Mouse (Mus musculus) heart, embryonic 14.5 days (tissue): ENCODE results near the gene Npas3. TPM values are rescaled to one million over a fixed set of nuclear protein-coding genes. Genes with fewer than 3 reads are reported as not detected.
A peak's percentile ranks its signal among the peaks of the same experiment; 100 is the strongest.
"Not testable (repeated sequence)": the region's sequence is repeated elsewhere in the genome, so short reads cannot be mapped to it uniquely, and the experiment has no call there.

Experiments used
- ATAC-seq: fragments of 200-750 bp; cut with Nextera tagmentation; 2 replicates; pipeline ENCODE4 v1.8.0; 2017; ENCODE audit warnings: low read depth, moderate TSS enrichment; ENCODE audit not compliant: insufficient number of reproducible peaks, insufficient read depth, low FRiP score
- H3K27ac ChIP-seq, 2 experiments: fragments of 200-500 bp in 1 of 2; fragments of 300-500 bp in 1 of 2; sonication (generic) in 1 of 2; replicated peaks in 1 of 2; 2 replicates each; pipeline ENCODE4 v1.5.1; 2012 to 2014; ENCODE audit warnings: low read depth in 2 of 2, low read length in 2 of 2, control low read depth in 1 of 2, mild to moderate bottlenecking in 1 of 2, mixed read lengths in 1 of 2; ENCODE audit not compliant: control insufficient read depth in 1 of 2, insufficient read depth in 1 of 2
- H3K27me3 ChIP-seq: fragments of 300-500 bp; sonication (generic); 2 replicates; pipeline ENCODE4 v1.6.1; 2014; ENCODE audit warnings: mild to moderate bottlenecking, low read length, control low read depth; ENCODE audit not compliant: control insufficient read depth, insufficient read depth
- H3K36me3 ChIP-seq: fragments of 300-500 bp; sonication (generic); 2 replicates; pipeline ENCODE4 v1.6.1; 2014; ENCODE audit warnings: mild to moderate bottlenecking, control low read depth, low read length, mixed read lengths; ENCODE audit not compliant: control insufficient read depth, insufficient read depth
- H3K4me1 ChIP-seq, 2 experiments: fragments of 200-500 bp in 1 of 2; fragments of 300-500 bp in 1 of 2; sonication (generic) in 1 of 2; 2 replicates each; pipeline ENCODE4 v1.6.1; 2012 to 2014; ENCODE audit warnings: low read length in 2 of 2, control low read depth in 1 of 2, mixed read lengths in 1 of 2; ENCODE audit not compliant: control insufficient read depth in 2 of 2, insufficient read depth in 2 of 2
- H3K4me2 ChIP-seq: fragments of 300-500 bp; sonication (generic); 2 replicates; pipeline ENCODE4 v1.6.1; 2014; ENCODE audit warnings: mild to moderate bottlenecking, low read length
- H3K4me3 ChIP-seq, 2 experiments: fragments of 200-500 bp in 1 of 2; fragments of 300-500 bp in 1 of 2; sonication (generic) in 1 of 2; 2 replicates each; pipeline ENCODE4 v1.5.1; 2012 to 2014; ENCODE audit warnings: low read length in 2 of 2, mild to moderate bottlenecking in 2 of 2, control low read depth in 1 of 2, low read depth in 1 of 2, moderate library complexity in 1 of 2; ENCODE audit not compliant: control insufficient read depth in 1 of 2, insufficient read depth in 1 of 2
- H3K9ac ChIP-seq: fragments of 300-500 bp; sonication (generic); 2 replicates; pipeline ENCODE4 v1.6.1; 2014; ENCODE audit warnings: mild to moderate bottlenecking, low read length
- H3K9me3 ChIP-seq: fragments of 300-500 bp; sonication (generic); 2 replicates; pipeline ENCODE4 v1.6.1; 2016; ENCODE audit warnings: low read length, control low read depth; ENCODE audit not compliant: control insufficient read depth
- WGBS: fragments of 180-500 bp; shearing (Covaris S2); extraction: QIAGEN DNeasy Blood & Tissue Kit; methylation state at CpG from one replicate; pipeline ENCODE4 v1.1.7; 2014; 5-methylcytosine and 5-hydroxymethylcytosine counted together
- polyA plus RNA-seq: library from polyadenylated mRNA; unstranded; fragments of >200 nt; fragmentation: Nextera tagmentation; extraction: Ambion mirVana; gene quantifications from 2 replicates; pipeline ENCODE4 v1.2.1, GENCODE M21; 2014

The Npas3 gene
- polyA plus RNA-seq, 1 experiment from 2014 or later: 1.3 TPM

GRCm38 (mm10) chr12:53274502-53274901 is 26.0 kb downstream of the Npas3 start:
- not testable (repeated sequence) for H3K27me3 ChIP-seq, H3K9me3 ChIP-seq, H3K4me1 ChIP-seq, ATAC-seq, H3K4me3 ChIP-seq, H3K9ac ChIP-seq, H3K36me3 ChIP-seq, H3K4me2 ChIP-seq, H3K27ac ChIP-seq

- 73% methylated on average over 6 of the region's 6 CpGs for WGBS
- H3K4me3 ChIP-seq: no peak overlapping the region
Observed at GRCm38 (mm10) chr12:53277393-53277792, 28.9 kb downstream of the Npas3 start.

GRCm38 (mm10) chr12:53290341-53290740 is 41.9 kb downstream of the Npas3 start:
- Histone ChIP-seq H3K9me3 (no peaks in the 10 kb centered on the region), H3K4me2 (no peak overlapping the region), H3K4me3 (no peak overlapping the region), H3K36me3 (no peaks in the 10 kb centered on the region), H3K27me3 (no peaks in the 10 kb centered on the region), H3K9ac (no peak overlapping the region), H3K27ac (no peak overlapping the region), H3K4me1 (no peaks in the 10 kb centered on the region; a peak in 1 of 4 replicates)
- 82% methylated on average over 4 of the region's 4 CpGs for WGBS
- ATAC-seq: no peak

More at GRCm38 (mm10) chr12:53277393-53277792, 28.9 kb downstream of the Npas3 start:
- H3K4me1 ChIP-seq: no peaks in the 10 kb centered on the region
- H3K27ac ChIP-seq: no peak overlapping the region
- no peaks in the 10 kb centered on the region for H3K36me3 ChIP-seq
- no peak for ATAC-seq
- H3K27me3 ChIP-seq: no peaks in the 10 kb centered on the region
- H3K9me3 ChIP-seq: no peaks in the 10 kb centered on the region
- H3K9ac ChIP-seq: no peak overlapping the region
- no peak overlapping the region for H3K4me2 ChIP-seq

- no peak for ATAC-seq
- no peak overlapping the region for H3K4me2 ChIP-seq
- no peaks in the 10 kb centered on the region for H3K36me3 ChIP-seq
- H3K27me3 ChIP-seq: no peaks in the 10 kb centered on the region
- H3K4me1 ChIP-seq: peaks cover 0 to 2% of the 10 kb centered on the region in 2 experiments; a peak in 1 of 4 replicates
- H3K9ac ChIP-seq: no peak overlapping the region
- 90% methylated on average over 10 of the region's 10 CpGs for WGBS
- no peaks in the 10 kb centered on the region for H3K9me3 ChIP-seq
- H3K4me3 ChIP-seq: no peak overlapping the region
- H3K27ac ChIP-seq: no peak overlapping the region
Observed at GRCm38 (mm10) chr12:53290846-53291245, 42.4 kb downstream of the Npas3 start.

- WGBS: 80% methylated on average over 8 of the region's 8 CpGs
- Histone ChIP-seq H3K4me1 (peaks cover 0 to 2% of the 10 kb centered on the region in 2 experiments; a peak in 1 of 4 replicates), H3K4me3 (no peak overlapping the region), H3K4me2 (no peak overlapping the region), H3K36me3 (no peaks in the 10 kb centered on the region), H3K27ac (no peak overlapping the region), H3K9me3 (no peaks in the 10 kb centered on the region), H3K9ac (no peak overlapping the region), H3K27me3 (no peaks in the 10 kb centered on the region)
- no peak for ATAC-seq
Observed at GRCm38 (mm10) chr12:53292010-53292409, 43.5 kb downstream of the Npas3 start.

- peaks cover 0 to 2% of the 10 kb centered on the region in 2 experiments; a peak in 1 of 4 replicates for H3K4me1 ChIP-seq
- H3K36me3 ChIP-seq: no peaks in the 10 kb centered on the region
- no peak overlapping the region for H3K4me3 ChIP-seq
- no peaks in the 10 kb centered on the region for H3K9me3 ChIP-seq
- ATAC-seq: no peak
- peak overlapping the region; percentile 25 to 57; a peak in 3 of 4 replicates for H3K27ac ChIP-seq
- no peak overlapping the region for H3K9ac ChIP-seq
- no peak overlapping the region for H3K4me2 ChIP-seq
- WGBS: 58% methylated on average over 17 of the region's 17 CpGs
- H3K27me3 ChIP-seq: peaks cover 5% of the 10 kb centered on the region; the same call in 1 of the 2 replicates
Observed at GRCm38 (mm10) chr12:53292508-53293300, 44.2 kb downstream of the Npas3 start.

GRCm38 (mm10) chr12:53294011-53294410 is 45.5 kb downstream of the Npas3 start:
- Histone ChIP-seq H3K36me3 (no peaks in the 10 kb centered on the region), H3K27me3 (peaks cover 18% of the 10 kb centered on the region), H3K4me3 (no peak overlapping the region), H3K4me1 (peaks cover 0 to 2% of the 10 kb centered on the region in 2 experiments; a peak in 1 of 4 replicates), H3K9me3 (no peaks in the 10 kb centered on the region), H3K4me2 (no peak overlapping the region), H3K27ac (no peak overlapping the region), H3K9ac (no peak overlapping the region)
- 89% methylated on average over 7 of the region's 7 CpGs for WGBS
- no peak for ATAC-seq
